Mouse (Mus musculus) embryonic facial prominence, embryonic 14.5 days (tissue): ENCODE results near the gene Ccdc9b. TPM values are rescaled to one million over a fixed set of nuclear protein-coding genes. Genes with fewer than 3 reads are reported as not detected.

Source experiments
- ATAC-seq: fragments of 200-750 bp; cut with Nextera tagmentation; 2 replicates; pipeline ENCODE4 v1.8.0; 2017; ENCODE audit warnings: low read depth, moderate number of reproducible peaks, moderate TSS enrichment
- DNase-seq: peaks from one replicate; pipeline ENCODE4 v3.0.0-alpha.2; 2015; ENCODE audit warnings: low spot score
- H3K27ac ChIP-seq: fragments of 300-500 bp; sonication (generic); replicated peaks from 2 replicates; pipeline ENCODE4 v1.5.1; 2014; ENCODE audit warnings: low read depth, mild to moderate bottlenecking, low read length, moderate library complexity
- H3K27me3 ChIP-seq: fragments of 300-500 bp; sonication (generic); replicated peaks from 2 replicates; pipeline ENCODE4 v1.6.1; 2014; ENCODE audit warnings: low read length; ENCODE audit not compliant: control insufficient read depth, insufficient read depth
- H3K36me3 ChIP-seq: fragments of 300-500 bp; sonication (generic); 2 replicates; pipeline ENCODE4 v1.6.1; 2014; ENCODE audit warnings: low read length, mixed read lengths; ENCODE audit not compliant: control insufficient read depth, insufficient read depth
- H3K4me1 ChIP-seq: fragments of 300-500 bp; sonication (generic); 2 replicates; pipeline ENCODE4 v1.6.1; 2014; ENCODE audit warnings: antibody characterized with exemption, low read length; ENCODE audit not compliant: control insufficient read depth, insufficient read depth
- H3K4me2 ChIP-seq: fragments of 300-500 bp; sonication (generic); 2 replicates; pipeline ENCODE4 v1.6.1; 2014; ENCODE audit warnings: low read depth, mild to moderate bottlenecking, low read length, moderate library complexity, mixed read lengths
- H3K4me3 ChIP-seq: fragments of 300-500 bp; sonication (generic); 2 replicates; pipeline ENCODE4 v1.5.1; 2014; ENCODE audit warnings: low read depth, mild to moderate bottlenecking, low read length
- H3K9ac ChIP-seq: fragments of 300-500 bp; sonication (generic); 2 replicates; pipeline ENCODE4 v1.6.1; 2014; ENCODE audit warnings: low read depth, mild to moderate bottlenecking, low read length, moderate library complexity, mixed read lengths
- H3K9me3 ChIP-seq: fragments of 300-500 bp; sonication (generic); 2 replicates; pipeline ENCODE4 v1.6.1; 2016; ENCODE audit warnings: low read length; ENCODE audit not compliant: control insufficient read depth
- WGBS: fragments of 180-500 bp; shearing (Covaris S2); extraction: QIAGEN DNeasy Blood & Tissue Kit; methylation state at CpG from one replicate; pipeline ENCODE4 v1.1.7; 2014; 5-methylcytosine and 5-hydroxymethylcytosine counted together
- polyA plus RNA-seq: library from polyadenylated mRNA; unstranded; fragments of >200 nt; fragmentation: Nextera tagmentation; extraction: Ambion mirVana; gene quantifications from 2 replicates; pipeline ENCODE4 v1.2.1, GENCODE M21; 2014

Ccdc9b gene
- polyA plus RNA-seq, 1 experiment from 2014 or later = 0.96 TPM

- DNase-seq = no peak
- Histone ChIP-seq H3K27me3 (no peaks in the 10 kb centered on the region), H3K9me3 (no peaks in the 10 kb centered on the region), H3K4me2 (no peak overlapping the region), H3K9ac (no peak overlapping the region), H3K27ac (no peak overlapping the region), H3K4me3 (no peak overlapping the region), H3K4me1 (0 out of 2 replicates have a peak, but pooled peaks cover 6% of the 10 kb centered on the region), H3K36me3 (no peaks in the 10 kb centered on the region)
- WGBS = 84% methylated on average over 2 of the region's 2 CpGs
- no peak for ATAC-seq
Observed at GRCm38 (mm10) chr2:118774536-118774935, 12.1 kb upstream of the Ccdc9b start.

- Histone ChIP-seq H3K4me2 (no peak within 1 kb of the TSS), H3K27me3 (no peaks in the 10 kb centered on the region), H3K9me3 (no peaks in the 10 kb centered on the region), H3K4me1 (0 out of 2 replicates have a peak, but pooled peaks cover 6% of the 10 kb centered on the region), H3K4me3 (no peak within 1 kb of the TSS), H3K27ac (no peak within 1 kb of the TSS), H3K36me3 (no peaks in the 10 kb centered on the region), H3K9ac (no peak within 1 kb of the TSS)
- no peak for DNase-seq
- 77% methylated on average over 6 of the region's 6 CpGs for WGBS
- ATAC-seq = no peak
Observed at GRCm38 (mm10) chr2:118772158-118772874, 9.9 kb upstream of the Ccdc9b start, which contains the start of gene Phgr1. Gene Phgr1, plus strand, starts transcription at chr2:118772769.

GRCm38 (mm10) chr2:118766041-118767033, 3.9 kb upstream of the Ccdc9b start:
- DNase-seq = no peak

GRCm38 (mm10) chr2:118764875-118765274, 2.4 kb upstream of the Ccdc9b start:
- WGBS = 83% methylated on average over 5 of the region's 5 CpGs
- no peaks in the 10 kb centered on the region for H3K27me3 ChIP-seq
- ATAC-seq = no peak
- H3K9me3 ChIP-seq = no peaks in the 10 kb centered on the region
- H3K4me1 ChIP-seq = peaks cover 22% of the 10 kb centered on the region
- no peak for DNase-seq
- H3K27ac ChIP-seq = no peak overlapping the region
- no peaks in the 10 kb centered on the region for H3K36me3 ChIP-seq
- no peak overlapping the region for H3K4me2 ChIP-seq
- H3K9ac ChIP-seq = no peak overlapping the region
- H3K4me3 ChIP-seq = no peak overlapping the region

More at GRCm38 (mm10) chr2:118766041-118767033, 3.9 kb upstream of the Ccdc9b start:
- ATAC-seq = no peak
- H3K27me3 ChIP-seq = no peaks in the 10 kb centered on the region
- no peaks in the 10 kb centered on the region for H3K9me3 ChIP-seq
- H3K27ac ChIP-seq = no peak overlapping the region
- peaks cover 20% of the 10 kb centered on the region for H3K4me1 ChIP-seq
- 75% methylated on average over 10 of the region's 10 CpGs for WGBS
- no peaks in the 10 kb centered on the region for H3K36me3 ChIP-seq
- no peak overlapping the region for H3K4me2 ChIP-seq
- H3K4me3 ChIP-seq = no peak overlapping the region
- H3K9ac ChIP-seq = no peak overlapping the region

DNA sequence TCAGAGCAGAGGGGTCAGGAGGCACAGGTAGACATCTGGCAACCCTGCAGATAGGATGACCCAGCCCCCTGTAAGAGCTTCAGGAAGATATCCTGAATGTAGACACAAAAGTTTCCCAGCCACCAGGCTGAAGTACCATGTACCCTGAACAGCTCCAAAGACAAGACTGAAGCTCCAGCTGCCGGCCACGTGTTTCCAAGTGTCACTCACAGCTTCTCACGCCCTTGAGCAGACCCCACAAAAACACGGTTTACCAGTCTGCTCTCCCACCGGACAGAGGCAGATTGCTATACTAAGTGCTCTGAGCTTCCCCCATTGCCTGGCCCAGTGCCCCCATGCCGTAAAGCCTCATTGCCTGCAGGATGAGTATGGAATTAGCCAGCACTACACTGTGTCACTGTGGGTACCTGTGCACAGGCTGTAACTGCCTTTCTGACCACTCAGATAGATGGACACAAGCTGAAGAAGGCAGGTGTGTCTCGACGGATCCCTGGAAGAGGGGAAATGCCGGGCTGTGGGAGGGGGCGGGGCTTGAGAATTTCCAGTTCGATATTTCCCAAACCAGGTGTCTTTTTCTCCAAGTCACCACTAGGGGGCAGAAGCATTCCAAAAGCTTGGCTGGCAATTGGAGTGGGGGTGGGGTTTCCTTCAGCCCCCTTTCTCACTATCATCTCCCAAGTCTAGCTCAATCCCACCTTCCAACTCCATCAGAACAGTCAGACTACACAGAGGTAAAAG, 1.8 kb upstream of the Ccdc9b start:
- Histone ChIP-seq H3K4me2 (no peak overlapping the region), H3K27ac (no peak overlapping the region), H3K27me3 (no peaks in the 10 kb centered on the region), H3K36me3 (no peaks in the 10 kb centered on the region), H3K4me1 (peaks cover 22% of the 10 kb centered on the region), H3K9ac (no peak overlapping the region), H3K4me3 (no peak overlapping the region), H3K9me3 (no peaks in the 10 kb centered on the region)
- ATAC-seq (no peak), DNase-seq (no peak)
- 12% methylated on average over 11 of the region's 11 CpGs for WGBS

DNA sequence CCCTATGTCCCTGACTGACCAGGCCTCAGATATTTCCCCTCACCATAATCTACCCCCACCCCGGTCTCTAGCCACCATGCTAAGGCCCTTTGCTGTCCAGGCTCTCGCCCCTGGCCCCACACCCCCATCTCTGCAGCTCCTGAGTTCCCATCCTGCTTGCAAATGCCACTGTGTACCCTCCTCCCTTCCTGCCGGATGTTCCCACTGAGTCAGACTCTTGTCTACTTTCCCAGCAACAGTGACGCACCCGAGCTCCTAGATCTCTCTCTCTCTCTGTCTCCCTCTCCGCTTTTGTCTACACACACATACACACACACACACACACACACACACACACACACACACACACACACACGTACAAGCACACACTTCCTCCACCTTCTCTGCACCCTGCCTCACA, 1.0 kb upstream of the Ccdc9b start:
- H3K4me1 ChIP-seq = peaks cover 22% of the 10 kb centered on the region
- no peak overlapping the region for H3K27ac ChIP-seq
- ATAC-seq (no peak), DNase-seq (no peak)
- H3K4me2 ChIP-seq = no peak overlapping the region
- no peak overlapping the region for H3K9ac ChIP-seq
- no peaks in the 10 kb centered on the region for H3K9me3 ChIP-seq
- WGBS = 69% methylated on average over 7 of the region's 7 CpGs
- no peaks in the 10 kb centered on the region for H3K27me3 ChIP-seq
- no peaks in the 10 kb centered on the region for H3K36me3 ChIP-seq
- H3K4me3 ChIP-seq = no peak overlapping the region

DNA sequence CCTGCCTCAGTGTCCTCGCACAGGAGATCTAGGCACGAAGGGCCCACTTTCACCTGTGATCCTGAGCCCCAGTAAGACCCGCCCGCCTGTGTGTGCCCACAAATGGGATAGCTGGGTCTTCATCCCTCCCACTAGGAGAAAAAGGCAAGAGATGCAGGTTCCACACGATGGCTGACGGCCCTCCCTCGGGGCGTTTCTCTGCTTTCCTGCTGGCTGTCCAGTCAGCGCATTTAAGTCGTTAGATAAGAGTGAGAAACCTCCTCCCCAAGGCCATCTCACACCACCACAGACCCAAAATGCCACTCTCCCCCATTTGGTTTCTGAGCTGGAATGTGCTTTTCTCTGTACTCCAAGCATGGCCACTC, 305 bp upstream of the Ccdc9b start:
- Histone ChIP-seq H3K9me3 (no peaks in the 10 kb centered on the region), H3K9ac (peak overlapping the region; percentile 54; the same call in 1 of the 2 replicates)

GRCm38 (mm10) chr2:118761358-118761757, 1.1 kb downstream of the Ccdc9b start:
- peaks cover 22% of the 10 kb centered on the region for H3K4me1 ChIP-seq
- peak overlapping the region; percentile 54 for H3K9ac ChIP-seq
- H3K27me3 ChIP-seq = no peaks in the 10 kb centered on the region
- DNase-seq (no peak), ATAC-seq (no peak)
- H3K4me2 ChIP-seq = peak overlapping the region; percentile 53
- H3K9me3 ChIP-seq = no peaks in the 10 kb centered on the region
- H3K36me3 ChIP-seq = no peaks in the 10 kb centered on the region
- H3K27ac ChIP-seq = peak overlapping the region; percentile 90
- H3K4me3 ChIP-seq = no peak overlapping the region
- WGBS = 77% methylated on average over 12 of the region's 12 CpGs

More for the DNA sequence above, 305 bp upstream of the Ccdc9b start:
- Histone ChIP-seq H3K4me1 (peaks cover 22% of the 10 kb centered on the region), H3K27me3 (no peaks in the 10 kb centered on the region), H3K36me3 (no peaks in the 10 kb centered on the region), H3K4me2 (peak overlapping the region; percentile 53), H3K4me3 (0 out of 2 replicates have a peak overlapping the region, but pooled peaks have one; percentile 13), H3K27ac (peak overlapping the region; percentile 90)
- DNase-seq (no peak), ATAC-seq (no peak)
- 9% methylated on average over 9 of the region's 10 CpGs for WGBS
